Mouse (Mus musculus) bone marrow macrophage, adult 2 months (primary cell): ENCODE measurements around the gene Nod2. TPM values are rescaled to one million over a fixed set of nuclear protein-coding genes. Genes with fewer than 3 reads are reported as not detected.

ENCODE experiments used
- H3K27ac ChIP-seq: 2 replicates; pipeline ENCODE4 v1.5.1; 2012; ENCODE audit warnings: low read depth, low read length; ENCODE audit not compliant: insufficient read depth
- H3K4me1 ChIP-seq: 2 replicates; pipeline ENCODE4 v1.6.1; 2012; ENCODE audit warnings: low read length; ENCODE audit not compliant: control insufficient read depth, insufficient read depth
- H3K4me3 ChIP-seq: 2 replicates; pipeline ENCODE4 v1.5.1; 2012; ENCODE audit warnings: mild to moderate bottlenecking, low read length, moderate library complexity; ENCODE audit not compliant: insufficient read depth
- CTCF ChIP-seq: IDR thresholded peaks from 2 replicates; pipeline ENCODE4 v1.5.1; 2012; ENCODE audit warnings: low read depth, mild to moderate bottlenecking, low read length, moderate library complexity
- POLR2A ChIP-seq: IDR thresholded peaks from 2 replicates; pipeline ENCODE4 v1.6.1; 2012; ENCODE audit warnings: mild to moderate bottlenecking, low read depth, low read length, borderline replicate concordance
- polyA plus RNA-seq: library from polyadenylated mRNA; stranded (reverse); fragments of >200 nt; gene quantifications from 2 replicates; pipeline ENCODE4 v1.2.4, GENCODE M21; 2012; ENCODE audit not compliant: missing spikeins, insufficient read depth, insufficient read length

Nod2 gene
- polyA plus RNA-seq, 1 experiment, result 4.1 TPM

- Histone ChIP-seq H3K4me3 (no peak overlapping the region), H3K4me1 (no peaks in the 10 kb centered on the region)
These were observed 28.5 kb downstream of the Nod2 start for GRCm38 (mm10) chr8:88675372-88676165.

GRCm38 (mm10) chr8:88677071-88677470 is 30.0 kb downstream of the Nod2 start:
- H3K27ac ChIP-seq, result no peak overlapping the region
- TF ChIP-seq POLR2A (no peak), CTCF (no peak)
- no peaks in the 10 kb centered on the region for H3K4me1 ChIP-seq
- no peak overlapping the region for H3K4me3 ChIP-seq

More at GRCm38 (mm10) chr8:88675372-88676165, 28.5 kb downstream of the Nod2 start:
- H3K27ac ChIP-seq, result no peak overlapping the region
- no peak for TF ChIP-seq CTCF
- TF ChIP-seq POLR2A, result no peak

GRCm38 (mm10) chr8:88680566-88680965 is 33.5 kb downstream of the Nod2 start:
- no peak overlapping the region for H3K27ac ChIP-seq
- H3K4me1 ChIP-seq, result no peaks in the 10 kb centered on the region
- TF ChIP-seq CTCF (no peak), POLR2A (no peak)
- H3K4me3 ChIP-seq, result no peak overlapping the region

DNA sequence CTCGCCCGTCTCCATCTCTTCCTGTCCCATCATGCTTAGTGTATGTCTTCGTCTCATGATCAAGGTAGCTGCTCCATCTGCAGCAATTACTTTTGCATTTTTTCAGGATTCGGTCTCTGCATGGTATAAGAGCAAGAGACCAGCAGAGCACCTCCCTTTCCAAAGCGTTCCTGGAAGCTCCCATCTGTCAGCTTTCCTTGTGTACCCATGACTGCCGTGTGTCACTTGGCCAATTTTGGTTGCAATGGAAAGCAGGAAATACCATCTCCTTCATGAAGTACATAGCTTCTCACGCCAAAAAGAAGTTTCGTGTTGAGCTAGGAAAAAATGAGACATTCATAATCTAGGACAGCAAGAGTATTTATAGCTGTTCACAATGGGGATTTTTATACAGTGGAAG is 33.9 kb downstream of the Nod2 start:
- H3K4me3 ChIP-seq, result no peak overlapping the region

GRCm38 (mm10) chr8:88683656-88684289 is 36.7 kb downstream of the Nod2 start:
- no peak for TF ChIP-seq CTCF
- TF ChIP-seq POLR2A, result no peak
- Histone ChIP-seq H3K4me1 (no peaks in the 10 kb centered on the region), H3K27ac (no peak overlapping the region), H3K4me3 (no peak overlapping the region)

More for the DNA sequence above, 33.9 kb downstream of the Nod2 start:
- TF ChIP-seq POLR2A (no peak), CTCF (no peak)
- Histone ChIP-seq H3K4me1 (no peaks in the 10 kb centered on the region), H3K27ac (no peak overlapping the region)

DNA sequence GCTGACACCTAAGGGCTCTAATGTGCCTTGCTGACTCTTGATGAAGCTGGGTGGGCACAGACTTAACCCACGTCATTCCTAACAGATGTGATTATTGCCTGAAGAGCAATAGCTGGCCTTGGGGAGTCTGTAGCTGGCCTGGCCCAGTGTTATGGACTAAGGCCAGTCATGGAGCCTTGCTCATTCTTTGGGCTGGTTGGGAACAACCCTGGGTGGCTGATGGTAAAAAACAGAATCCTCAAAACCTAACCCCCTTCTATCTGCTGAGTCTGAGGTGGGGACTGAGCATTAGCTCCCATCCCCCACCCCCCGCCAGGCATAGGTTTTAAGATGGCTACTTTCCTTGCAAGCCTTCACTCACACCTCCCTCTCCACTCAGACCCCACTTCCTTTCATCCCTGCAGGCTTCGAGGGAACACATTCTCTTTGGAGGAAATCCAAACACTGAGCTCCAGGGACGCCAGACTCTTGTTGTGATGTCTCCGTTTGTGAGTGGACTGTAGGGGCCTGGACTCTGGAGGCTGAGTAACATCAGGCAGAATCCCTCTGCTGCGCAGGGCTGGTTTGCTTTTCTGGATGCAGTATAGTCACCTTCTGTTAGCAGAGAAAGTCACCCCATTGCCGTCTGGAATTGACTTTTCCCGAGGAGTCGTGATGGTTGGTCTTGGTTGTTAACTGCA is 39.3 kb downstream of the Nod2 start:
- H3K27ac ChIP-seq, result no peak overlapping the region
- peaks cover under 1% of the 10 kb centered on the region; the same call in 1 of the 2 replicates for H3K4me1 ChIP-seq
- TF ChIP-seq CTCF (no peak), POLR2A (no peak)
- no peak overlapping the region for H3K4me3 ChIP-seq

GRCm38 (mm10) chr8:88686906-88687235 is 39.8 kb downstream of the Nod2 start:
- TF ChIP-seq CTCF, result no peak
- no peak for TF ChIP-seq POLR2A
- H3K4me3 ChIP-seq, result no peak overlapping the region
- peaks cover 3% of the 10 kb centered on the region; the same call in 1 of the 2 replicates for H3K4me1 ChIP-seq
- no peak overlapping the region for H3K27ac ChIP-seq

DNA sequence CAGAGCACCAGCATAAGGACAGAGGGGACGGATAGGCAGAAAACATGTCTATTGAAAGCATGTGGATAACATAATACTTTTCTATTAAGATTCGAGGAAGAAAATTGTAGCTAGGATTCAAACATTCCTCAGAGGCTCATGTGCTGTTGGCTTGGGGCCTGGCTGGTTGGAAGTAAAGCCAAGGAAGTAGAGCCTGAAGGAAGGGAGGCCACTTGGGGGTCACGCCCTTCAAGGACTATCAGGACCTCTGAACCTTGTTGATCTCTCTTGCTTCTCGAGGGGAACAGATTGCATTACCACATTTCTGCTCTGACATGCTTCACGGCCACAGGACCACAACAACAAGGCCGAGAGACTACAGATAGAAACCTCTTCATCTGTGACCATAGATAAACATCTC is 42.0 kb downstream of the Nod2 start:
- no peak overlapping the region for H3K27ac ChIP-seq
- H3K4me1 ChIP-seq, result peaks cover 8% of the 10 kb centered on the region
- TF ChIP-seq POLR2A (no peak), CTCF (no peak)
- H3K4me3 ChIP-seq, result no peak overlapping the region

GRCm38 (mm10) chr8:88689891-88690290 is 42.8 kb downstream of the Nod2 start:
- TF ChIP-seq CTCF, result no peak
- no peak for TF ChIP-seq POLR2A
- H3K4me1 ChIP-seq, result peaks cover 13% of the 10 kb centered on the region

More at GRCm38 (mm10) chr8:88689891-88690290, 42.8 kb downstream of the Nod2 start:
- H3K27ac ChIP-seq, result no peak overlapping the region
- no peak overlapping the region for H3K4me3 ChIP-seq
